ENCODE assay signal across 9 mouse cellular contexts in genomic region chrX:94365381-94365925, GRCm38 (mm10). TPM values are rescaled to one million over a fixed set of nuclear protein-coding genes. Genes with fewer than 3 reads are reported as not detected.
DNase-seq lines count a peak whose midpoint lies in the region; ATAC-seq and TF ChIP-seq lines count a peak whose summit lies in the region.
"Had no signal": no experiment of that assay in that cellular context is flagged by ENCODE, and none has a peak within 500 bp of the region (broad histone marks: within the 10 kb centered on the region; RNA-seq: fewer than 3 reads in every experiment).

No protein-coding gene starts in this region.

- TF ChIP-seq CTCF in lung, embryonic 14.5 days (IDR thresholded peaks at IDR 0.05; ENCODE audit: low read depth): no peak

- H3K4me1 ChIP-seq in lung, embryonic 14.5 days (ENCODE audit: insufficient read depth): no peaks in the 10 kb centered on the region
- peaks cover 7% of the 10 kb centered on the region for H3K4me1 ChIP-seq in forebrain, embryonic 10.5 days
- H3K4me1 ChIP-seq in neural tube, embryonic 14.5 days (ENCODE audit: control insufficient read depth, insufficient read depth, low read length): no peaks in the 10 kb centered on the region

- H3K36me3 ChIP-seq in lung, embryonic 14.5 days (ENCODE audit: insufficient read depth): no peaks in the 10 kb centered on the region
- no peaks in the 10 kb centered on the region for H3K36me3 ChIP-seq in forebrain, embryonic 10.5 days (replicated peaks)
- no peaks in the 10 kb centered on the region for H3K36me3 ChIP-seq in neural tube, embryonic 14.5 days (ENCODE audit: control insufficient read depth, insufficient read depth, low read length)

- peak overlapping the region; percentile 54; the same call in 1 of the 2 replicates for H3K4me2 ChIP-seq in lung, embryonic 14.5 days
- peak overlapping the region; percentile 38; the same call in 1 of the 2 replicates for H3K4me2 ChIP-seq in neural tube, embryonic 14.5 days (ENCODE audit: low read depth, low read length)

- H3K4me3 ChIP-seq in lung, embryonic 14.5 days (ENCODE audit: low read depth, low read length): no peak overlapping the region
- peak overlapping the region; percentile 62 for H3K4me3 ChIP-seq in forebrain, embryonic 10.5 days
- H3K4me3 ChIP-seq in neural tube, embryonic 14.5 days (ENCODE audit: low read depth, low read length): no peak overlapping the region

- WGBS in lung, embryonic 14.5 days: 18% methylated on average over 14 of the region's 14 CpGs
- 30% methylated on average over 14 of the region's 14 CpGs for WGBS in forebrain, embryonic 10.5 days
- 26% methylated on average over 14 of the region's 14 CpGs for WGBS in neural tube, embryonic 14.5 days

- no peak for ATAC-seq in lung, embryonic 14.5 days (ENCODE audit: insufficient read depth)
- no peak for ATAC-seq in neural tube, embryonic 14.5 days (ENCODE audit: low read depth)

- peaks cover 47% of the 10 kb centered on the region for H3K27me3 ChIP-seq in lung, embryonic 14.5 days (ENCODE audit: insufficient read depth, low read length)
- peaks cover 95% of the 10 kb centered on the region for H3K27me3 ChIP-seq in forebrain, embryonic 10.5 days (ENCODE audit: poor library complexity, severe bottlenecking)
- peaks cover 27% of the 10 kb centered on the region for H3K27me3 ChIP-seq in neural tube, embryonic 14.5 days (ENCODE audit: control insufficient read depth, insufficient read depth, low read length)

- peak; percentile 23 for DNase-seq in lung, embryonic 14.5 days
- DNase-seq in lung, postnatal 4 days: no peak
- DNase-seq in forebrain, embryonic 10.5 days (ENCODE audit: extremely low spot score, low spot score): no peak
- DNase-seq in kidney, postnatal 4 days: peak; percentile 1 to 8
- no peak for DNase-seq in gastrocnemius, adult 8-10 months (ENCODE audit: low spot score in 2 of 2)
- DNase-seq in gastrocnemius, postnatal 4 days (ENCODE audit: low spot score in 2 of 2): no peak
- DNase-seq in urinary bladder, postnatal 36 days (ENCODE audit: low spot score in 2 of 2): no peak

- no peak overlapping the region for H3K27ac ChIP-seq in lung, embryonic 14.5 days (ENCODE audit: low read depth)
- no peak overlapping the region for H3K27ac ChIP-seq in forebrain, embryonic 10.5 days
- H3K27ac ChIP-seq in neural tube, embryonic 14.5 days (ENCODE audit: low read depth, low read length): no peak overlapping the region

- H3K9ac ChIP-seq in lung, embryonic 14.5 days: no peak overlapping the region
- H3K9ac ChIP-seq in neural tube, embryonic 14.5 days (replicated peaks; ENCODE audit: low read depth, low read length): no peak overlapping the region

- no peaks in the 10 kb centered on the region for H3K9me3 ChIP-seq in lung, embryonic 14.5 days (ENCODE audit: low read depth, low read length)
- H3K9me3 ChIP-seq in forebrain, embryonic 10.5 days: no peaks in the 10 kb centered on the region
- H3K9me3 ChIP-seq in neural tube, embryonic 14.5 days (ENCODE audit: control insufficient read depth, low read length): no peaks in the 10 kb centered on the region

RNA-seq across cellular contexts. Expression of gene Fam90a1b, which starts 1.1 kb away (rescaled TPM):
- not detected in 2 replicates for polyA plus RNA-seq in lung, embryonic 14.5 days (2014; fragmentation: Nextera tagmentation; extraction: Ambion mirVana)
- polyA plus RNA-seq in forebrain, embryonic 10.5 days (2016; fragmentation: Nextera tagmentation; extraction: Ambion mirVana): 0.14 TPM in 1 of 2 replicates, not detected in the other
- polyA plus RNA-seq in neural tube, embryonic 14.5 days (2014; fragmentation: Nextera tagmentation; extraction: Ambion mirVana): not detected in 2 replicates
- total RNA-seq in gastrocnemius, adult 8-10 months (2022): not detected
- under 1 TPM in 1 of 2 experiments, not detected in 1; 0.10 TPM for total RNA-seq in gastrocnemius, postnatal 4 days (2021)
- total RNA-seq: liver, adult 2 months had no signal
- polyA plus RNA-seq: liver, adult 2 months had no signal

RNA-seq across cellular contexts. Expression of gene Apoo, which starts 1.5 kb away (rescaled TPM):
- 65.0 and 69.9 TPM in 2 replicates for polyA plus RNA-seq in lung, embryonic 14.5 days (2014; fragmentation: Nextera tagmentation; extraction: Ambion mirVana)
- polyA plus RNA-seq in forebrain, embryonic 10.5 days (2016; fragmentation: Nextera tagmentation; extraction: Ambion mirVana): 112 and 119 TPM in 2 replicates
- 133 and 145 TPM in 2 replicates for polyA plus RNA-seq in neural tube, embryonic 14.5 days (2014; fragmentation: Nextera tagmentation; extraction: Ambion mirVana)
- total RNA-seq in gastrocnemius, adult 8-10 months (2022): 100 to 1,000 TPM; 167 to 199 (median 180) TPM
- total RNA-seq in gastrocnemius, postnatal 4 days (2021): 100 to 1,000 TPM in 1 of 2 experiments, 10 to 100 TPM in 1; 62.6 to 118 TPM

Comparison
In these comparisons a context has a peak if more than half of its experiments do, and no peak if none do; other contexts are left out.
1. DNase-seq: peak in lung, embryonic 14.5 days (single experiment) and kidney, postnatal 4 days (2 of 2); none in lung, postnatal 4 days (0 of 2), forebrain, embryonic 10.5 days (single experiment), gastrocnemius, adult 8-10 months (0 of 2), gastrocnemius, postnatal 4 days (0 of 2) and urinary bladder, postnatal 36 days (0 of 2).